Mouse (Mus musculus): ENCODE data around the gene Dlx3. TPM values are rescaled to one million over a fixed set of nuclear protein-coding genes. Genes with fewer than 3 reads are reported as not detected.

Dlx3 gene
- polyA plus RNA-seq, 1 experiment, result 0.33 TPM

DNA sequence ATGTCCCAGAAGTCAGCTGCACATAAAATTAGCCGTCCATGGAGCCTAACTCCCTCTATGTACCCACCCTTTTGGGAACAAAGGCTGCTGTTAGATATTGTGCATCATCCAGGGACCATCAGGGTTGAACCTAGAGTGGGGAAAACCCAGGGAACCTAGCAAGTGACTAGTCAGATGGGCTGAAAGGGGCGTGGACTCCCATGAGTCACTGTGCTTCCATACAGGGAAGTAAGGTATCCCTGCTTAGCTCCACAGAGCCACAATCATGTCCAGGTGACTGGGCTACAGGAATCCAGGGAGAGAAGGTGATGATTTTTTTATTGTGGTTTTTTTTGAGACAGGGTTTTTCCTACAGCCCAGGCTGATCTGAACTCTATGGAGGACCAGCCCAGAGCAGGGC is 10.9 kb upstream of the Dlx3 start:
- no peaks in the 10 kb centered on the region for H3K36me3 ChIP-seq (ENCODE audit: control insufficient read depth, insufficient read depth, low read length)
- H3K27ac ChIP-seq (ENCODE audit: insufficient read depth, low read depth, low read length), result no peak overlapping the region
- H3K27me3 ChIP-seq (ENCODE audit: control insufficient read depth, insufficient read depth, low read length), result peaks cover 8% of the 10 kb centered on the region
- no peak overlapping the region for H3K4me3 ChIP-seq (ENCODE audit: low read depth, low read length)
- TF ChIP-seq CTCF (IDR thresholded peaks at IDR 0.05; ENCODE audit: extremely low read depth, insufficient read length, insufficient replicate concordance, low read depth, low read length) (no peak), POLR2A (IDR thresholded peaks at IDR 0.05; ENCODE audit: low read depth, low read length) (no peak)
- peaks cover 4% of the 10 kb centered on the region; the same call in 1 of the 2 replicates for H3K4me1 ChIP-seq (ENCODE audit: control insufficient read depth, insufficient read depth, insufficient read length, low read length)
- WGBS, result 56% methylated on average over 2 of the region's 2 CpGs

DNA sequence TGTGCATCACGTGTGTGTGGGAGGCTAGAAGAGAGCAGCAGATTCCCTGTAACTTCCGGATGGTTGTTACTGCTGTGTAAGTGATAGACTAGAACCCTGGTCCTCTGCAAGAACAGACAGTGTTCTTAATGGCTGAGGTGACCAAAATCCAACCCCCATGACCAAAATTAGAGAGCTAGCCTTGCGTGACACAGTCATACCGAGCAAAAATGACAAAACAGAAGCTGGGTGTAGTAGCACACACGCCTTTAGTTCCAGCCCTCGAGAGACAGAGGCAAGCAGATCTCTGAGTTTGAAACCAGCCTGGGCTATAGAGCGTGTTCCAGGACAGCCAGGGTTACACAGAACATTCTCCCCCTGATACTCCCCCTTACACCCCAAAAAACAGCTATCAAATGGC is 9.8 kb upstream of the Dlx3 start:
- no peak overlapping the region for H3K4me3 ChIP-seq (ENCODE audit: low read depth, low read length)
- H3K27me3 ChIP-seq (ENCODE audit: control insufficient read depth, insufficient read depth, low read length), result peaks cover 8% of the 10 kb centered on the region
- H3K4me1 ChIP-seq (ENCODE audit: control insufficient read depth, insufficient read depth, insufficient read length, low read length), result 0 out of 2 replicates have a peak, but pooled peaks cover 3% of the 10 kb centered on the region
- 84% methylated on average over 7 of the region's 7 CpGs for WGBS
- H3K36me3 ChIP-seq (ENCODE audit: control insufficient read depth, insufficient read depth, low read length), result no peaks in the 10 kb centered on the region
- no peak overlapping the region for H3K27ac ChIP-seq (ENCODE audit: insufficient read depth, low read depth, low read length)
- TF ChIP-seq CTCF (IDR thresholded peaks at IDR 0.05; ENCODE audit: extremely low read depth, insufficient read length, insufficient replicate concordance, low read depth, low read length) (no peak), POLR2A (IDR thresholded peaks at IDR 0.05; ENCODE audit: low read depth, low read length) (no peak)

DNA sequence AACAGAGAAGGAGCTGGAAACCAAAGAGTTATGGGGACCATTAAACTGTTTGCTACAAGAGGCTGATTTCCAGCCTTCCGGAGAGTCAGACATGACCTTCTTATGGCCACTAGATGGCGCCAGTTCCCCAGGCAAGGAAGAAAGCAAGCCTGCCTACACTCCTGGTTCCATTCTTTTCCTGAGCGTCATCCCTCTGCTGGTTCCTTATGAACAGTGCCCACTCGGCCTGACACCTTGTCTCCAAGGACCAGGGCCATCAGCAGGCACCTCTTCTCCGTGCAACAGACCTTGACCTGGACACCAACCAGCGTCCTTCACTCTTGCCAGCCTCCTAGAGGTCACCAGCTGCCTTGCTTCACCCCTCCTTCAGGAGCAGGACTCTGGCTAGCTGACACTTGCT is 2.9 kb upstream of the Dlx3 start:
- H3K36me3 ChIP-seq (ENCODE audit: control insufficient read depth, insufficient read depth, low read length), result no peaks in the 10 kb centered on the region
- H3K27me3 ChIP-seq (ENCODE audit: control insufficient read depth, insufficient read depth, low read length), result peaks cover 38% of the 10 kb centered on the region
- WGBS, result 2% methylated on average over 6 of the region's 6 CpGs
- H3K4me3 ChIP-seq (ENCODE audit: low read depth, low read length), result no peak overlapping the region
- no peaks in the 10 kb centered on the region; the same call in 1 of the 2 replicates for H3K4me1 ChIP-seq (ENCODE audit: control insufficient read depth, insufficient read depth, insufficient read length, low read length)
- TF ChIP-seq POLR2A (IDR thresholded peaks at IDR 0.05; ENCODE audit: low read depth, low read length), result no peak
- peak; percentile 96 for TF ChIP-seq CTCF (IDR thresholded peaks at IDR 0.05; ENCODE audit: extremely low read depth, insufficient read length, insufficient replicate concordance, low read depth, low read length)
- no peak overlapping the region for H3K27ac ChIP-seq (ENCODE audit: insufficient read depth, low read depth, low read length)

DNA sequence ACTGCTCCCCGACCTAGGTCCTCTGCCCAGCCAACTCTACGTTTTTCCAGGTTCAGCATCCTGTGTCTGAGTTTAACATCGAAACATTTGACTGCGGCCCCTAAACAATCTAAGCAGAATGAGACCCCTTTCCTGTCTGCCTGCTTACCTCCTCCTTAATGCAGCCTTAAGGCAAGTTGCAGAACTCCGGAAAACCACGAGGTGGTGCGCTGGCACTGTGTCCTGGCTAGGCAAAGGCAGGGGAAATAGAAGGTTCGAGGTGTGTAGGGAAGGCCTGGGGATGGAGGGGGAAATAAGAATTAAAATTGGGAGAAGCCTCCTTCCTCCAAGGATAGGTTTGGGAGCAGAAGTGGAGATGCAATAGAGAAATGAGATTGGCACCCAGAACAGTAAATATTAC is 1.4 kb upstream of the Dlx3 start:
- peaks cover 52% of the 10 kb centered on the region for H3K27me3 ChIP-seq (ENCODE audit: control insufficient read depth, insufficient read depth, low read length)
- H3K36me3 ChIP-seq (ENCODE audit: control insufficient read depth, insufficient read depth, low read length), result no peaks in the 10 kb centered on the region
- no peaks in the 10 kb centered on the region; the same call in 1 of the 2 replicates for H3K4me1 ChIP-seq (ENCODE audit: control insufficient read depth, insufficient read depth, insufficient read length, low read length)
- no peak overlapping the region for H3K4me3 ChIP-seq (ENCODE audit: low read depth, low read length)
- WGBS, result 6% methylated on average over 8 of the region's 8 CpGs
- TF ChIP-seq POLR2A (IDR thresholded peaks at IDR 0.05; ENCODE audit: low read depth, low read length) (no peak), CTCF (IDR thresholded peaks at IDR 0.05; ENCODE audit: extremely low read depth, insufficient read length, insufficient replicate concordance, low read depth, low read length) (peak; percentile 74; the same call in 1 of the 2 replicates)
- H3K27ac ChIP-seq (ENCODE audit: insufficient read depth, low read depth, low read length), result no peak overlapping the region

DNA sequence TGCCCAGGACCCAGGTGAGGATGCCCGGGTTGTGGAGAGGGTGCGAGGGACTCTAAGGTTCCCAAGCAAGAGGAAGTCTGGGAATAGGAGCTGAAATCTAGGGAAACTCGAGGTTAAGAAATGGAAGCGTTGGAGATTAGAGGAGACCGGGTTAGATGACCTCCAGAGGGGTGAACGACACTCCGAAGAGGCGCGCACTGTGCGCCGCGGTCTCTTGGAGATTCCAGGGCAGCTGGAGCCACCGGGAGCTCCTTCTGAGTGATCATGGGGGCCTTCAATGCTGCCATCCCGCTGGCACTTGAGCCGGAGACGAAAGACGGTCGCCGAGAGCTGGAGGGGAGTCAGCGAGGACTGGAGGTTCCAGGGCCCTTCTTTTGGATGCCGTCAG is 708 bp downstream of the Dlx3 start:
- TF ChIP-seq CTCF (IDR thresholded peaks at IDR 0.05; ENCODE audit: extremely low read depth, insufficient read length, insufficient replicate concordance, low read depth, low read length), result no peak
- no peak for TF ChIP-seq POLR2A (IDR thresholded peaks at IDR 0.05; ENCODE audit: low read depth, low read length)
- peaks cover 60% of the 10 kb centered on the region for H3K27me3 ChIP-seq (ENCODE audit: control insufficient read depth, insufficient read depth, low read length)
- no peaks in the 10 kb centered on the region; the same call in 1 of the 2 replicates for H3K4me1 ChIP-seq (ENCODE audit: control insufficient read depth, insufficient read depth, insufficient read length, low read length)
- no peak overlapping the region for H3K4me3 ChIP-seq (ENCODE audit: low read depth, low read length)
- 4% methylated on average over 21 of the region's 21 CpGs for WGBS
- no peak overlapping the region for H3K27ac ChIP-seq (ENCODE audit: insufficient read depth, low read depth, low read length)
- no peaks in the 10 kb centered on the region for H3K36me3 ChIP-seq (ENCODE audit: control insufficient read depth, insufficient read depth, low read length)

GRCm38 (mm10) chr11:95121161-95122099 is 1.5 kb downstream of the Dlx3 start:
- H3K4me3 ChIP-seq (ENCODE audit: low read depth, low read length), result peak overlapping the region; percentile 43

GRCm38 (mm10) chr11:95122100-95122489 is 2.2 kb downstream of the Dlx3 start:
- no peak for TF ChIP-seq CTCF (IDR thresholded peaks at IDR 0.05; ENCODE audit: extremely low read depth, insufficient read length, insufficient replicate concordance, low read depth, low read length)
- TF ChIP-seq POLR2A (IDR thresholded peaks at IDR 0.05; ENCODE audit: low read depth, low read length), result no peak
- 61% methylated on average over 6 of the region's 6 CpGs for WGBS
- Histone ChIP-seq H3K36me3 (ENCODE audit: control insufficient read depth, insufficient read depth, low read length) (no peaks in the 10 kb centered on the region), H3K27me3 (ENCODE audit: control insufficient read depth, insufficient read depth, low read length) (peaks cover 60% of the 10 kb centered on the region), H3K4me1 (ENCODE audit: control insufficient read depth, insufficient read depth, insufficient read length, low read length) (peaks cover 7% of the 10 kb centered on the region), H3K4me3 (ENCODE audit: low read depth, low read length) (no peak overlapping the region), H3K27ac (ENCODE audit: insufficient read depth, low read depth, low read length) (no peak overlapping the region)

More at GRCm38 (mm10) chr11:95121161-95122099, 1.5 kb downstream of the Dlx3 start:
- Histone ChIP-seq H3K36me3 (ENCODE audit: control insufficient read depth, insufficient read depth, low read length) (no peaks in the 10 kb centered on the region), H3K4me1 (ENCODE audit: control insufficient read depth, insufficient read depth, insufficient read length, low read length) (peaks cover 1% of the 10 kb centered on the region), H3K27me3 (ENCODE audit: control insufficient read depth, insufficient read depth, low read length) (peaks cover 60% of the 10 kb centered on the region), H3K27ac (ENCODE audit: insufficient read depth, low read depth, low read length) (no peak overlapping the region)
- TF ChIP-seq POLR2A (IDR thresholded peaks at IDR 0.05; ENCODE audit: low read depth, low read length) (no peak), CTCF (IDR thresholded peaks at IDR 0.05; ENCODE audit: extremely low read depth, insufficient read length, insufficient replicate concordance, low read depth, low read length) (no peak)
- 3% methylated on average over 63 of the region's 63 CpGs for WGBS
